Mouse (Mus musculus): ENCODE measurements around the gene Scamp1. TPM values are rescaled to one million over a fixed set of nuclear protein-coding genes. Genes with fewer than 3 reads are reported as not detected.

Scamp1 gene
- 10 to 100 TPM; 18.2 to 21.3 TPM for total RNA-seq (2023)

GRCm38 (mm10) chr13:94285281-94285871, at the start of gene Scamp1:
Scamp1 (minus strand) TSS chr13:94285857.

Other genes starting within 250 kb of the Scamp1 start
- gene Lhfpl2, start 228.1 kb downstream of the Scamp1 start, total RNA-seq (2023): under 1 TPM; 0.46 to 0.71 TPM
- gene Ap3b1, start 73.1 kb upstream of the Scamp1 start, total RNA-seq (2023): 10 to 100 TPM; 74.1 to 75.1 TPM